Mouse (Mus musculus): Measurements from ENCODE around the gene P2rx5.

DNA sequence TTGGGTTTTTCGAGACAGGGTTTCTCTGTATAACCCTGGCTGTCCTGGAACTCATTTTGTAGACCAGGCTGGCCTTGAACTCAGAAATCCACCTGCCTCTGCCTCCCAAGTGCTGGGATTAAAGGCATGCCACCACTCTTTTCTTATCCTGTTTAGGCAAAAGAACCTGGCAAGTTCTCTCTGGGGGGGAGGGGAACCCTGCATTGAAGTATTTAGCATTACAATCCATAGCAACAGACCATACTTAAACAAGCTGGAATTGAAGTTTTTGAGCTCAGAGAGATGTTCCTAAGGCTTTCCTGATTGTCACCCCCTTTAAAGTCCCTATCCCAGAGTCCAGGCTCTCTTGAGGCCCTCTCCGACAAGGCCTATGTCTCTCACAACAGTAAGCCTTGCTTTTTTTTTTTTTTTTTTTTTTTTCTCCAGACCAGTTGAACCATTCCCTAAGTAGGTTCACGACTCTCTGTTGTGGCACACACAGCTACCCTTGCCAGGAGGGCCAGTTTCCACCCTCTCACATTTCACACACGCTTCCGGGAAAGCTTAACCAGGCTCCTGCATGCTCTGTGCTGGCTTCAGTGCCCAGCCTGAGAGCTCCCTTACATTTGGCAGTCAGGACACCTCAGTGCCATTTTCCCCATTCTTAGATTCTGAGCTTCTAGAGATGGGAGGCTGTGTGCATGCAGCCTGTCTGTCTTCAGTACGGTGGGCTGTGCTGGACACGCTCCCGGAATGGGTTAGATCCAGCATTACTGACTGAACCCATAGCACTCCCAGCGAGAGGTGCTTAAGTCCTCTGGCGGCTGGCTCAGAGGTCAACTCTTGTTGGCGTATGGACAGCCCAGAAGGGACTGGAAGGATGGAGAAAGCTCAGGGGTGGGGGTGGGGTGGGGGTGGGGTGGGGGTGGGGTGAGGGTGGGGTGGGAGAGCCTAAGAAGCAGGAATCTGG is 13.9 kb upstream of the P2rx5 start:
- TF ChIP-seq GATA1 (IDR thresholded peaks at IDR 0.05; ENCODE audit: low read length) (no peak), TAL1 (IDR thresholded peaks at IDR 0.05; ENCODE audit: low read length) (no peak)
